Mouse (Mus musculus) layer of hippocampus, adult 9-10 months (tissue): ENCODE data around the gene Iscu.

ENCODE experiments used
- DNase-seq: peaks from one replicate; pipeline ENCODE4 v3.0.0; 2022; ENCODE audit warnings: low spot score

Gene Iscu

DNA sequence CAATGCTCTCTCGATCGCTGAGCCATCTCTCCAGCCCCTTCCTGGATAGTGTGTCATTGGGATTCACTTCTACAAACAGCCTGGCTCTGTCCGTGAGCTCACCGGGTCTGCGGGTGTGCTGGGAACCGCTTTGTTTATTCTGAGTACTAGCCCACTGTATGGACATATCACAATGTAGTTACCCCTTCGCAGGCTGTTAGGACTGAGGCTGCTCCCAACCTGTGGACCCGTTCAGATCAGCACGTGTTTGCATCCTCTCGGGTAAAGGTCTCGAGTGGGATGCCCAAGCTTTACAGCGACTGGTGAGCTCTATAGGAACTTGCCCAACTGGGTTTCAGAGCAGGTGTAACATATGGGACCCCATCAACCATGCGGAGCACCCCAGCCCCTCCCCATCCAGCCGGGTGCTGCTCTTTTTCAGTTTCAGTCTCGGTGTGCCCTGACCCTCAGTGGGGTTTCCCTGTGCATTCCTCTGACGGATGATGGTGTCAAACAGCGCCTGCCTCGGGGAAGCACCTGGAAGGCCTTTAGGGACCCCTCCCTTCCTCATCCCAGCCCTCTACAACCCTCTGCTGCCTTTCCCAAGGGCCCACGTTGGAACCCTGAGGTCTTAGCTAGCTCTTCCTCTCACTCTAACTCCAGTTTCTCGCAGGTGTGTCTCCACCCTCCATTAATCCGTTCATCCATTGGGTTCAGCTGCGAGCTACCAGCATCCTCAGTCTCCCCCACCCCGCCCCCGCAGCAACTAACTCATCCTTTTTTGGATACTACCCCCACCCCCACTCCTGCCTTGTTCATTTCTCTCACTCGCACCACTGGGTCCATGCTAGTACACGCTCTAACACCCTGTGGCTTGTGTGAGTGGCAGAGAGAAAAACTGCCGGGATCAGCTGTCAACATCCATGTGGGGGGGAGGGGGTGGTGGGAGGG is 41.8 kb downstream of the Iscu start:
- no peak for DNase-seq

- DNase-seq: no peak
Observed at GRCm38 (mm10) chr5:113815041-113815389, 42.5 kb downstream of the Iscu start.

DNA sequence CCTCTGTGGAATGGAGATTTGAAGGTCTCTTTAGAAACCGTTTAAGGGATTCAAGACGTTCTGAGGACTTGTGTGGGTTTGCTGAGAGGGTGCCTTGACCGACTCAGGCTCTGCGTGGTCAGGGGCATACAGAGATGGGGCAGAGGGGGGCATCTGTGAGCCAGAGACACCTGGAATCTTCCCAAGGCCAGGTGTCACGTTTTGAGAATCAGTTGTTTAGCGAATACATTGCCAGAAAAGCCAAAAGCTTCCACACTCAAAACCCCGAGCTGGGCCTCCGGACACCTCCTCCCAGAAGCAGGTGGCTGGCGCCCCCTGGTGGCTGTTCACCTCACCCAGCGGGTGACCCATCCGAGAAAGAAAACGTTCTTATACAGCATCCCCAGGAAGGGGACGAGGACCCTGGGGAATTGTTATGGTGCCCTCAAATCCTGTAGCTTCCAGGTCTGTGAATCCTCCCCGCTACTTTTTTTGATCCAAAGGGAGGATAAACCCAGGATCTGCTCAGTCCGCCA is 43.1 kb downstream of the Iscu start:
- no peak for DNase-seq

GRCm38 (mm10) chr5:113818572-113818971 is 46.0 kb downstream of the Iscu start:
- DNase-seq: no peak

- no peak for DNase-seq
Observed at GRCm38 (mm10) chr5:113824228-113824627, 51.7 kb downstream of the Iscu start.

- no peak for DNase-seq
Observed at GRCm38 (mm10) chr5:113825558-113825957, 53.0 kb downstream of the Iscu start.

DNA sequence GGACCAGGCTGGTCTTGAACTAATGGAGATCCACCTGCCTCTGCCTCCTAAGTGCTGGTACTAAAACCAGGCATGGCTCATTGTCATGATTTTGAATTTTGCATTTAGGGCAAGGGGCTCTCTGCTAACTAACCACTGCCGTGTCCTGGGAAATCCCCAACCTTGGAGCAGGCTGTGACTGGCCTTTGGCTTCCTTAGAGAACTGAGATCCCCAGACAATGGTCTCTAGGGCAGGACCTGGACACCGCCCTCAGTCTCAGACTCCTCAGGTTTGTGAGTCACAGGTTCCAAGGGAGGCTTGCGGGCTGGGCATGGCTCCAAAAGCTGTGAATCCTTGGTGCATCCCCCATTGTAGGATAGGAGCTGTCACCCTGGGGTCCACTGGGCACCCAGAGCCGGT is 54.1 kb downstream of the Iscu start:
- DNase-seq: no peak
